Mouse (Mus musculus) heart, postnatal 0 days (tissue): ENCODE data around the gene Lgi4. TPM values are rescaled to one million over a fixed set of nuclear protein-coding genes. Genes with fewer than 3 reads are reported as not detected.

Source experiments
- ATAC-seq: fragments of 200-750 bp; cut with Nextera tagmentation; 2 replicates; pipeline ENCODE4 v1.8.0; 2017; ENCODE audit warnings: low read depth, moderate number of reproducible peaks, moderate library complexity; ENCODE audit not compliant: insufficient read depth
- DNase-seq: peaks from one replicate; pipeline ENCODE4 v3.0.0-alpha.2; 2016; ENCODE audit warnings: low spot score
- H3K27ac ChIP-seq: fragments of 300-500 bp; sonication (generic); 2 replicates; pipeline ENCODE4 v1.5.1; 2014; ENCODE audit warnings: low read depth, mild to moderate bottlenecking
- H3K27me3 ChIP-seq: fragments of 300-500 bp; sonication (generic); 2 replicates; pipeline ENCODE4 v1.6.1; 2014; ENCODE audit warnings: low read length, mixed read lengths; ENCODE audit not compliant: control insufficient read depth, insufficient read depth
- H3K36me3 ChIP-seq: fragments of 300-500 bp; sonication (generic); replicated peaks from 2 replicates; pipeline ENCODE4 v1.6.1; 2014; ENCODE audit warnings: low read length, mixed read lengths; ENCODE audit not compliant: control insufficient read depth, insufficient read depth
- H3K4me1 ChIP-seq: fragments of 300-500 bp; sonication (generic); 2 replicates; pipeline ENCODE4 v1.6.1; 2014; ENCODE audit warnings: antibody characterized with exemption; ENCODE audit not compliant: control insufficient read depth, insufficient read depth
- H3K4me2 ChIP-seq: fragments of 300-500 bp; sonication (generic); 2 replicates; pipeline ENCODE4 v1.6.1; 2014; ENCODE audit warnings: low read depth, mild to moderate bottlenecking, low read length, moderate library complexity
- H3K4me3 ChIP-seq: fragments of 300-500 bp; sonication (generic); 2 replicates; pipeline ENCODE4 v1.5.1; 2014; ENCODE audit warnings: low read depth, low read length
- H3K9ac ChIP-seq: fragments of 300-500 bp; sonication (generic); replicated peaks from 2 replicates; pipeline ENCODE4 v1.6.1; 2014; ENCODE audit warnings: low read depth, low read length, mixed read lengths
- H3K9me3 ChIP-seq: fragments of 300-500 bp; sonication (generic); replicated peaks from 2 replicates; pipeline ENCODE4 v1.6.1; 2016; ENCODE audit warnings: low read length; ENCODE audit not compliant: control insufficient read depth
- CTCF ChIP-seq: IDR thresholded peaks from 2 replicates; pipeline ENCODE4 v1.5.1; 2016; ENCODE audit warnings: antibody characterized with exemption, control low read depth, low read depth
- EP300 ChIP-seq: IDR thresholded peaks from 2 replicates; pipeline ENCODE4 v1.6.1; 2016; ENCODE audit warnings: antibody characterized with exemption, low read depth
- WGBS: fragments of 180-500 bp; shearing (Covaris S2); extraction: QIAGEN DNeasy Blood & Tissue Kit; methylation state at CpG from one replicate; pipeline ENCODE4 v1.1.7; 2014; 5-methylcytosine and 5-hydroxymethylcytosine counted together
- polyA plus RNA-seq: library from polyadenylated mRNA; unstranded; fragments of >200 nt; fragmentation: Nextera tagmentation; extraction: Ambion mirVana; gene quantifications from 2 replicates; pipeline ENCODE4 v1.2.1, GENCODE M21; 2015
- total RNA-seq: library from RNA; depleted of rRNA; stranded (reverse); fragments of >200 nt; gene quantifications from 2 replicates; pipeline ENCODE4 v1.2.3, GENCODE M21; 2014; ENCODE audit warnings: low replicate concordance

Lgi4 gene
- total and polyA plus RNA-seq, 2 experiments from 2014 or later = 0.08 to 2.7 TPM

DNA sequence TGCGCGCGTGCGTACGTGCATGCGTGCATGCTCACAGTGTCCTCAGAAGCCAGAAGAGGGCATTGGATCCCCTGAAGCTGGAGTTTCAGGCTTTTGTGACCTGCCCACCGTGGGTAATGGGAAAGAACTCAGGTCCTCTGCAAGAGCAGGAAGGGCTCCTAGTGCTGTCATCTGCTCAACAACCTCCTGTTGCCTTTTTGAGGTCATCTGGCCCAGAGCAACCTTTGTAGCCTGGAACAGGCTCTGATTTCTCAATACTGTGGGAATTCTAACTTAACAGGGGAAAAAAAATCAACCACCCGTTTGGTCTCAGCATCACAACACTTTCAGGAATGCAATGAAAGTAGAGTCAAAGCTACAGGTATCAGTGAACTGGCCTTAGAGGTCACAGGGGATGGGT is 20.5 kb downstream of the Lgi4 start:
- H3K36me3 ChIP-seq = no peaks in the 10 kb centered on the region
- TF ChIP-seq EP300 (no peak), CTCF (no peak)
- no peaks in the 10 kb centered on the region; the same call in 1 of the 2 replicates for H3K27me3 ChIP-seq
- WGBS = 84% methylated on average over 8 of the region's 8 CpGs
- H3K4me3 ChIP-seq = no peak overlapping the region
- H3K4me1 ChIP-seq = no peaks in the 10 kb centered on the region
- no peaks in the 10 kb centered on the region for H3K9me3 ChIP-seq
- H3K4me2 ChIP-seq = no peak overlapping the region
- DNase-seq (no peak), ATAC-seq (no peak)
- no peak overlapping the region for H3K27ac ChIP-seq
- H3K9ac ChIP-seq = no peak overlapping the region

- Histone ChIP-seq H3K27ac (no peak overlapping the region), H3K4me1 (no peaks in the 10 kb centered on the region; the same call in 1 of the 2 replicates), H3K36me3 (no peaks in the 10 kb centered on the region), H3K9me3 (no peaks in the 10 kb centered on the region), H3K9ac (no peak overlapping the region), H3K4me3 (no peak overlapping the region), H3K27me3 (no peaks in the 10 kb centered on the region; the same call in 1 of the 2 replicates), H3K4me2 (no peak overlapping the region)
- DNase-seq (no peak), ATAC-seq (no peak)
- TF ChIP-seq EP300 (no peak), CTCF (no peak)
- WGBS = 62% methylated on average over 3 of the region's 3 CpGs
These were observed 21.5 kb downstream of the Lgi4 start for GRCm38 (mm10) chr7:31080611-31081010.

DNA sequence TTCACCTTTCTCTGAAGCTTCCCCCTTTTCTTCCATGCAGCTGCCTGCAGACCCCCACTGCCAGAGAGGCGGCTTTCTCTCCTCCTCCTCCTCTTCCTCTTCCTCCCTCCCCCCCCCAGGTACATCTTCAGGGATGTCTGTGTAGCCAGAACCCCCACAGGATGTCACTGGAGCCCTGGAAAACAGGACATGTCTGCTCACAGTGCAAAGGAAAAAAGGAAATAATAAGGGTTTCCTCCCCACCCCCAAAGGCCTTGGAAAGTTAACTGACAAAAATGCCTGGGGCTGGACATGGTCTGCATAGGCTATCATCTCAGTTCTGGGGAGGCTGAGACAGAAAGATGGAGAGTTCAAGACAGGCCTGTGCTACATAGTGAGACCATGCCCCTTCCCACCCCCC is 22.0 kb downstream of the Lgi4 start:
- ATAC-seq (no peak), DNase-seq (no peak)
- H3K9me3 ChIP-seq = no peaks in the 10 kb centered on the region
- TF ChIP-seq EP300 (no peak), CTCF (no peak)
- H3K36me3 ChIP-seq = no peaks in the 10 kb centered on the region
- no peaks in the 10 kb centered on the region; the same call in 1 of the 2 replicates for H3K27me3 ChIP-seq
- WGBS = 31% methylated on average over 1 of the region's 1 CpGs
- no peak overlapping the region for H3K9ac ChIP-seq
- H3K4me2 ChIP-seq = no peak overlapping the region
- H3K4me1 ChIP-seq = no peaks in the 10 kb centered on the region; the same call in 1 of the 2 replicates
- no peak overlapping the region for H3K4me3 ChIP-seq
- H3K27ac ChIP-seq = no peak overlapping the region

DNA sequence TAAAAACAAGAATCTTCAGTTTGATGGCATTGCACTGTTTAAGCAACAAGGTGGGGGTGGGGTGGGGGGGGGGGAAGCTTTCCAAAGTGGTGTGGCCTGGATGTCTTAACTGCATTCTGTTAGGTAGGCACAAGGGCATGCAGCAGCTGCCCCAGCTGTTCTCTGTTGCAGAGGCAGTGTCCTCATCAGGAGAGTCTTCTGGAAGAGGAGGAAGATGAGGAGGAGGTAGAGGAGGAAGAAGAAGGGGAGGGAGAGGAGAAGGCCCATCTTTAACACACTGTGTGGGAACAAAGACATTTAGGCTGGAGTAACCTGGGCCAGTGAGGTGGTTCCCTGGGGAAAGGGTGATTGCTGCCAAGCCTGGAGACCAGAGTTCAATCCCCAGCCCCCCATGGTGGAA is 23.0 kb downstream of the Lgi4 start:
- TF ChIP-seq CTCF (no peak), EP300 (no peak)
- H3K9ac ChIP-seq = no peak overlapping the region
- H3K27me3 ChIP-seq = no peaks in the 10 kb centered on the region; the same call in 1 of the 2 replicates
- no peak for ATAC-seq
- H3K4me2 ChIP-seq = no peak overlapping the region
- no peak overlapping the region for H3K4me3 ChIP-seq
- no peak overlapping the region for H3K27ac ChIP-seq
- no peak for DNase-seq
- H3K36me3 ChIP-seq = no peaks in the 10 kb centered on the region
- no peaks in the 10 kb centered on the region; the same call in 1 of the 2 replicates for H3K4me1 ChIP-seq
- H3K9me3 ChIP-seq = no peaks in the 10 kb centered on the region

DNA sequence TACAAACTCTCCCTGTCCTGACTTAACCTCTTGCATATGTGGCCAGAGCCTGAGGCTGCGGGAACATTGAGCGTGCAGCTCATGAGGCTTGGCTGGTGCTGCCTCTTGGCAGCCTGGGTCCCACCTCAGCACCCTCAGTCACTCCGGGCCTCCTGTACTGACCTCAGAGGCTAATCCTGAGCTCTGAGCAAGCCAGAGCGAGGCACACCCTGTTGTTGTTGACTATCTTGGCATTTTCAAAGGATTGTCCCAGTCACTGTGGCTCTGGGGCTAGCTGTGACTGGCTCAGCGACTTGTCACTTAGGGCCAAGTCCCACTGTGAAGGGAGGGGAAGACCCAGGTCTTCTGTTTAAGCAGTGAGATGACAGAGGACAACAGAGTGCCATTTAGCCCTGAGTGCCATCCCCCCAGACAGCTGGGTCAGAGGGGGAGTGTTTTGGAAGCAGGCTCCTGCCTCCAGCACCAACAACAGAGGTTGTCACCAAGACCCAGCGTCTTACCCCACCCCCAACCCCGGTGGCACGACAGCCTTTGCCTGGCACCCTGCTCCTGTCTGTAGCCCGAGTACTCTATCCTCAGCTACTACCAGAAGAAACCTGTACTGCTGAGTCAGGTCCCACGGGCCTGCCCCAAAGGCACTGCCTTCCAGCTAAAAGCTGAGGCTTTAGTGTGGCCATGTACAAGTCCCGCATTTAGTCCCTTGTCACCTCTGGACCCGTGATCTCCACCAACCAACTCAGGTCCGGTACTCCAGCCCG is 23.9 kb downstream of the Lgi4 start:
- Histone ChIP-seq H3K4me1 (peaks cover 6% of the 10 kb centered on the region), H3K36me3 (no peaks in the 10 kb centered on the region), H3K27ac (no peak overlapping the region), H3K9ac (no peak overlapping the region), H3K27me3 (no peaks in the 10 kb centered on the region), H3K9me3 (no peaks in the 10 kb centered on the region), H3K4me3 (no peak overlapping the region), H3K4me2 (no peak overlapping the region)
- DNase-seq (peak; percentile 45), ATAC-seq (peak; percentile 59)
- TF ChIP-seq EP300 (no peak), CTCF (no peak)
- 61% methylated on average over 14 of the region's 14 CpGs for WGBS

DNA sequence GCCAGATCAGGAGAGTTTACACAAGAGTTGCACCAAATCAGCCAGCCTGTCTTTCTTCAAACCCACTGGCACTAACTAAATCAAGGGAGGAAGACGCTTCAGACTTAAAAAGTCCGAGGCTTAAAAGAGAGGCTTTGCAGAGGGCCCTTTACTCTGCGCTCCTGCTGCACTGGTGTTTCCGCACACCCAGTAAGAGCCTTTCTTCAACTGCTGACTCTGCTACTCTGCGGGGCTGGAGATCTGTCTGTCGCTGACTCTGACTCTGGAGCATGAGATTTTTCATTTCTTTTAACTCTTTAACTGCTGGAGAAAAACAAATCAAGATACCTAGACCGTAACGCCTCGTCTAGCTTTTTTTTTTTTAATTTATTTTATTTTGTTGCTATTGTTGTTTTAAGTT is 25.0 kb downstream of the Lgi4 start:
- no peak overlapping the region for H3K4me3 ChIP-seq
- TF ChIP-seq CTCF (no peak), EP300 (no peak)
- H3K9ac ChIP-seq = no peak overlapping the region
- ATAC-seq (no peak), DNase-seq (no peak)
- no peak overlapping the region for H3K4me2 ChIP-seq
- H3K9me3 ChIP-seq = no peaks in the 10 kb centered on the region
- 62% methylated on average over 9 of the region's 9 CpGs for WGBS
- no peaks in the 10 kb centered on the region for H3K36me3 ChIP-seq
- H3K4me1 ChIP-seq = peaks cover 9% of the 10 kb centered on the region
- H3K27ac ChIP-seq = no peak overlapping the region
- H3K27me3 ChIP-seq = no peaks in the 10 kb centered on the region
